Mouse (Mus musculus): ENCODE measurements around the gene Acoxl.

DNA sequence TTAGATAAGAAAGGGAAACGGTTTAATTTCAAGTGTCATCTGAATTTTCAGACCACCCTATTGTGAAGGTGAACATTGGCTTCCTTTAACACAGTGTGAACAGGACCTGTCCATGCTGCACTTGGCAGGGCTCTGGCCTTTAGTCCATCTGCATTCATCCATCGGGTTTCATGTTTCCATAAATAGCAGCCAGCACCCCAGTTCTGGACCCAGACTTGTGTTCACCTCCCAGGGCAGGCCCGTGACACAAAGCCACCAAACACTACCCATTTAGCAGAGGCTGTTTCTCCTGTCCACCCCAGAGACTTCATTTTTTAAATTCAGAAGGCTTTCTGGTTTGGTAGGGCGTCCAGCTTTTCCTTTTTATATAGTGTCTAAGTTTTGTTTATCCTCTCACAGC is 92.9 kb downstream of the Acoxl start:
- no peak for TF ChIP-seq CTCF (IDR thresholded peaks at IDR 0.05; ENCODE audit: borderline replicate concordance, control insufficient read depth, extremely low read depth, insufficient read depth, low read length, poor library complexity)
- no peak for TF ChIP-seq POLR2A (IDR thresholded peaks at IDR 0.05; ENCODE audit: control insufficient read depth, extremely low read depth, insufficient read depth, low read length, poor library complexity)
